Mouse (Mus musculus): ENCODE results near the gene Taar6.

Taar6 gene

DNA sequence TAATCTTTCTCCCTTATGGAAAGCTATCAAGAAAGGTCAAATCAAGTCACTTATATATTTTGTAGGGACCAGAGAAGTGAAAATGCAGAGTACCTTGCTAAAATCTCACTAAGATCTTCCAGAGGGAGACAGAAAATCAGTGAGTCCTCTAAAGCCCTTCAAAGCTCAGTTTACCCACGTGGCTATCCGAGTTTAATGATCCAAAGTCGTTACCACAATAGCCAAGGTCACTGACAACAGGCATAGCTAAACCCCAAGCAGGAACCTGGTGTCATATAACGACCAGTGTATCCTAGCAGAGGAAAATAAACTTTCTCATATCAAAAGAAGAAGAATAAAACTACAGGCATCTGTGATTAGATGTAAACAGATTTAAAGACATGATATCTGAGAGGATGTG is 47.8 kb downstream of the Taar6 start:
- in situ Hi-C loops (cut with MboI, MseI): no loop called here
